Mouse (Mus musculus): ENCODE measurements around the gene Frmd6. TPM values are rescaled to one million over a fixed set of nuclear protein-coding genes. Genes with fewer than 3 reads are reported as not detected.

Frmd6 gene
- polyA plus RNA-seq, 1 experiment from 2014 or later: 3.0 TPM

DNA sequence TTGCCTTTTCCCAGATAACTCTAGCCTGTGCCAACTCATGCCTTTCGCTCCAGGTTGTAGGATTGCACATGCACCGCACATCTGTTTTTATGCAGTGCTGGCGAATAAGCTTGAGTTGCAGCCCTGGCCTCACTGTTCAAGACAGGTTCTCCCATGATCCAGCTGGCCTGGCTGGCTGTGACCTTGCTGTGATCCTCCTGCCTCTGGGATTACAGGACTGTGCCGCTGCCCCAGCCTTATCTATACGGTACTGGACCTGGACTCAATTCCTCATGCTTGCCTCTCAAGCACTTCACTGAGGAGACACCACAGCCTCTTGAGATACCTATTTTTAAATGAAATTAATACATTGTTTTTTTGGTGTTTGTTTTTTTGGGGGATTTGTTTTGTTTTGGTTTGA, 118.9 kb downstream of the Frmd6 start:
- Histone ChIP-seq H3K27me3 (no peaks in the 10 kb centered on the region), H3K36me3 (peaks cover 42% of the 10 kb centered on the region), H3K9ac (no peak overlapping the region), H3K4me1 (replicated peaks) (peaks cover 5% of the 10 kb centered on the region; the same call in 1 of the 2 replicates), H3K27ac (no peak overlapping the region), H3K4me2 (no peak overlapping the region), H3K9me3 (replicated peaks) (no peaks in the 10 kb centered on the region), H3K4me3 (replicated peaks) (no peak overlapping the region)
- 86% methylated on average over 5 of the region's 5 CpGs for WGBS (ENCODE audit: insufficient replicate concordance)
- DNase-seq (no peak), ATAC-seq (ENCODE audit: low read depth) (no peak)

GRCm38 (mm10) chr12:70946585-70947256, 121.4 kb downstream of the Frmd6 start:
- Histone ChIP-seq H3K9ac (no peak overlapping the region), H3K27ac (no peak overlapping the region), H3K36me3 (peaks cover 42% of the 10 kb centered on the region), H3K27me3 (no peaks in the 10 kb centered on the region), H3K4me1 (replicated peaks) (no peaks in the 10 kb centered on the region), H3K9me3 (replicated peaks) (no peaks in the 10 kb centered on the region), H3K4me3 (replicated peaks) (no peak overlapping the region), H3K4me2 (no peak overlapping the region)
- no peak for ATAC-seq (ENCODE audit: low read depth)
- DNase-seq: no peak
- WGBS (ENCODE audit: insufficient replicate concordance): 88% methylated on average over 10 of the region's 10 CpGs

Other genes starting within 250 kb of the Frmd6 start
- gene Actr10, start 112.3 kb downstream of the Frmd6 start, polyA plus RNA-seq (2015; fragmentation: Nextera tagmentation; extraction: Ambion mirVana): 131 and 147 TPM in 2 replicates
- 470 and 495 TPM in 2 replicates for gene Psma3, start 149.1 kb downstream of the Frmd6 start, polyA plus RNA-seq (2015; fragmentation: Nextera tagmentation; extraction: Ambion mirVana)
- 24.1 and 27.4 TPM in 2 replicates for gene Arid4a, start 190.5 kb downstream of the Frmd6 start, polyA plus RNA-seq (2015; fragmentation: Nextera tagmentation; extraction: Ambion mirVana)

Data from liver, embryonic 13.5 days (tissue).